Mouse (Mus musculus): ENCODE measurements at regions not wholly inside any gene's neighbourhood (a gene's known extent, or its start where the extent isn't known, plus 50 kb on each side); places are given as distances from the start of the nearest gene placed in this dataset.

- no peak for DNase-seq (ENCODE audit: low read depth)
Measured at GRCm38 (mm10) chr10:96955776-96956448, 339.1 kb downstream of the Btg1 start.

GRCm38 (mm10) chr10:96956449-96956834 lies 339.6 kb downstream of the Btg1 start:
- DNase-seq (ENCODE audit: low read depth): no peak

GRCm38 (mm10) chr10:96957019-96957418 lies 340.2 kb downstream of the Btg1 start:
- no peak for DNase-seq (ENCODE audit: low read depth)

GRCm38 (mm10) chr10:96969825-96970224 lies 353.0 kb downstream of the Btg1 start:
- DNase-seq (ENCODE audit: low read depth): no peak

- no peak for DNase-seq (ENCODE audit: low read depth)
Measured at GRCm38 (mm10) chr10:96970737-96971136, 353.9 kb downstream of the Btg1 start.

- no peak for DNase-seq (ENCODE audit: low read depth)
Measured at GRCm38 (mm10) chr10:96971810-96972209, 355.0 kb downstream of the Btg1 start.

GRCm38 (mm10) chr10:96974326-96974977 lies 357.6 kb downstream of the Btg1 start:
- DNase-seq (ENCODE audit: low read depth): no peak

- no peak for DNase-seq (ENCODE audit: low read depth)
Measured at GRCm38 (mm10) chr10:96976691-96977090, 359.9 kb downstream of the Btg1 start.

GRCm38 (mm10) chr10:96980494-96980831 lies 363.7 kb downstream of the Btg1 start:
- DNase-seq (ENCODE audit: low read depth): no peak

- no peak for DNase-seq (ENCODE audit: low read depth)
Measured at GRCm38 (mm10) chr10:96980832-96981515, 364.2 kb downstream of the Btg1 start.

GRCm38 (mm10) chr10:96981516-96981869 lies 364.7 kb downstream of the Btg1 start:
- no peak for DNase-seq (ENCODE audit: low read depth)

GRCm38 (mm10) chr10:97000871-97001270 lies 384.1 kb downstream of the Btg1 start:
- no peak for DNase-seq (ENCODE audit: low read depth)

- no peak for DNase-seq (ENCODE audit: low read depth)
Measured at GRCm38 (mm10) chr10:97008873-97009272, 392.1 kb downstream of the Btg1 start.

GRCm38 (mm10) chr10:97009859-97010258 lies 393.1 kb downstream of the Btg1 start:
- DNase-seq (ENCODE audit: low read depth): no peak

- DNase-seq (ENCODE audit: low read depth): no peak
Measured at GRCm38 (mm10) chr10:97018641-97019040, 401.8 kb downstream of the Btg1 start.

- no peak for DNase-seq (ENCODE audit: low read depth)
Measured at GRCm38 (mm10) chr10:97028776-97029175, 412.0 kb downstream of the Btg1 start.

- no peak for DNase-seq (ENCODE audit: low read depth)
Measured at GRCm38 (mm10) chr10:97030996-97031395, 414.2 kb downstream of the Btg1 start.

- no peak for DNase-seq (ENCODE audit: low read depth)
Measured at GRCm38 (mm10) chr10:97035371-97035786, 418.6 kb downstream of the Btg1 start.

- DNase-seq (ENCODE audit: low read depth): no peak
Measured at GRCm38 (mm10) chr10:97038025-97038424, 421.2 kb downstream of the Btg1 start.

GRCm38 (mm10) chr10:97047566-97047965 lies 430.8 kb downstream of the Btg1 start:
- no peak for DNase-seq (ENCODE audit: low read depth)

GRCm38 (mm10) chr10:97047996-97048395 lies 431.2 kb downstream of the Btg1 start:
- no peak for DNase-seq (ENCODE audit: low read depth)

- DNase-seq (ENCODE audit: low read depth): no peak
Measured at GRCm38 (mm10) chr10:97054472-97054871, 424.9 kb upstream of the Dcn start.

GRCm38 (mm10) chr10:97061961-97062360 lies 417.4 kb upstream of the Dcn start:
- DNase-seq (ENCODE audit: low read depth): no peak

All from induced T-regulatory cell, adult 2 months (primary cell).